Mouse (Mus musculus) heart, adult 2 months (tissue): ENCODE measurements around the gene Kcna5. TPM values are rescaled to one million over a fixed set of nuclear protein-coding genes. Genes with fewer than 3 reads are reported as not detected.

Source experiments
- DNase-seq, 2 experiments: peaks; one replicate each; pipeline ENCODE4 v3.0.0; 2021
- H3K27ac ChIP-seq: fragments of 200-600 bp; 2 replicates; pipeline ENCODE4 v1.8.1; 2022
- H3K27me3 ChIP-seq: fragments of 200-500 bp; 2 replicates; pipeline ENCODE4 v1.6.1; 2012; ENCODE audit warnings: mild to moderate bottlenecking, low read length, inconsistent platforms, mixed read lengths; ENCODE audit not compliant: control insufficient read depth, insufficient read depth
- H3K36me3 ChIP-seq: fragments of 200-500 bp; 2 replicates; pipeline ENCODE4 v1.6.1; 2012; ENCODE audit warnings: low read length, inconsistent platforms; ENCODE audit not compliant: control insufficient read depth, insufficient read depth
- H3K4me1 ChIP-seq: fragments of 200-500 bp; 2 replicates; pipeline ENCODE4 v1.6.1; 2011; ENCODE audit warnings: low read length; ENCODE audit not compliant: control insufficient read depth, insufficient read depth
- H3K4me3 ChIP-seq: fragments of 200-600 bp; 2 replicates; pipeline ENCODE4 v1.8.1; 2022
- H3K79me2 ChIP-seq: fragments of 200-500 bp; replicated peaks from 2 replicates; pipeline ENCODE4 v1.6.1; 2012; ENCODE audit warnings: mild to moderate bottlenecking, inconsistent platforms, low read length, moderate library complexity, mixed read lengths; ENCODE audit not compliant: control insufficient read depth, insufficient read depth
- H3K9ac ChIP-seq: fragments of 200-500 bp; 2 replicates; pipeline ENCODE4 v1.6.1; 2012; ENCODE audit warnings: low read depth, mild to moderate bottlenecking, control low read depth, inconsistent platforms, low read length, mixed read lengths
- CTCF ChIP-seq: fragments of 200-600 bp; IDR thresholded peaks from 2 replicates; pipeline ENCODE4 v1.8.1; 2022; ENCODE audit warnings: antibody characterized with exemption, mild to moderate bottlenecking, moderate library complexity
- EP300 ChIP-seq: fragments of 200-500 bp; IDR thresholded peaks from 2 replicates; pipeline ENCODE4 v1.6.1; 2011; ENCODE audit warnings: low read depth, low read length, control low read depth; ENCODE audit not compliant: insufficient read depth
- POLR2A ChIP-seq: fragments of 200-500 bp; IDR thresholded peaks from 2 replicates; pipeline ENCODE4 v1.6.1; 2011; ENCODE audit warnings: mild to moderate bottlenecking, low read depth, low read length, control low read depth; ENCODE audit not compliant: insufficient read depth
- WGBS: fragments of 180-500 bp; shearing (Covaris S2); methylation state at CpG from one replicate; pipeline ENCODE4 v1.1.7; 2018; 5-methylcytosine and 5-hydroxymethylcytosine counted together
- intact Hi-C: fragments of 180-260 bp; cut with DNase I; formaldehyde crosslinking; loops from one replicate; pipeline ENCODE4 v1.15.1; 2025
- long read RNA-seq: library from polyadenylated mRNA; stranded (forward); transcript quantifications from one replicate; pipeline ENCODE4 v2.0.0, GENCODE M21; 2021
- polyA plus RNA-seq: library from polyadenylated mRNA; depleted of rRNA; stranded (reverse); fragments of >200 nt; gene quantifications from 2 replicates; pipeline ENCODE4 v1.2.3, GENCODE M21; 2012; rRNA removed
- total RNA-seq, 2 experiments: library from RNA; stranded (reverse); gene quantifications; 2 replicates each; pipeline ENCODE4 v1.2.3; 2021

Gene Kcna5
- total RNA-seq: 10 to 100 TPM; 15.1 to 27.1 TPM
- polyA plus RNA-seq: 20.4 and 23.2 TPM in 2 replicates
- long read RNA-seq, transcript Kcna5-201 (1 exons, 2,862 nt): major isoform, 52 of 52 reads
- long read RNA-seq, partial matches to known transcripts: 0 of 52 reads
- long read RNA-seq, other reads (novel, unspliced or antisense): 0 of 52 reads

DNA sequence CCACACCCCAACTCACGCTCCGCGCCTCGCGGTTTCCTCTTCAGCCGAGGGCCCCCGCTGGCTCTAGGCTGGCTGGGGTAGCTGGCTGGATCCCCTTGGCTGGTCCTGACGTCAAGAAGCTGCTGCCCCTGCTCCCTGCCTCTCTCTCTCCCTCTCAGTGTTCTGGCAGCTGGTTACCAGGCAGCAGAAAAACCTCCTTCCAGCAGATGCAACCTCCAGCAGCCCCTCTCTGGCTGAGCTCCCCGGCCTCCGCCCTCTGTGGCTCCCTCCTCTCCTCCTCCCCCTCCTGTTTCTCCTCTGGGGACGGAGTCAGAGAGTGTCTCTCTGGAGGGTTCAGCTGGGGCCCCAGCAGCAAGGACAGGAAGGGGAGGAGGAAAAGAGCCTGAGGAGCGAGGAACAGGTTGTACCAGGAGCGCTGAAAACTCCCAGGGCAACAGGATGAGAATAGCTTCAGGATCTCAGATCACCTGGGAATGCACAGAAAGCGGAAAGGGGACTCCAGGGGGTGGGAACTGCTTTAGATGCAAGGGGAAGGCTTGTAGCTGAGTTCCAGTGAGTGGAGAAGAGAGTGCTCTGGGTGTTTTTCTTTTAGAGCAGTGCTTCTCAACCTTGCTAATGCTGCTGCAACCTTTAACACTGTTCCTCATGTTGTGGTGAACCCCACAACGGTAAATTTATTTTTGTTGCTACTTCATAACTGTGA, at the start of gene Kcna5:
Kcna5 (minus strand) TSS at position 205 of the 703 bp plus-strand sequence.
- peak; percentile 97 for TF ChIP-seq EP300
- peak; percentile 82 for TF ChIP-seq POLR2A
- no peak for TF ChIP-seq CTCF
- Histone ChIP-seq H3K79me2 (no peaks in the 10 kb centered on the region; the same call in 1 of the 2 replicates), H3K4me1 (peaks cover 16% of the 10 kb centered on the region), H3K9ac (peak within 1 kb of the TSS; percentile 88), H3K27ac (peak within 1 kb of the TSS; percentile 93), H3K27me3 (no peaks in the 10 kb centered on the region), H3K4me3 (peak within 1 kb of the TSS; percentile 51), H3K36me3 (peaks cover 9% of the 10 kb centered on the region; the same call in 1 of the 2 replicates)
- intact Hi-C loops: loop anchor here (2.0 kb wide), 2 partner anchors 33 to 373 kb away; no protein-coding TSS in a partner anchor
- DNase-seq: peak; percentile 77 to 85
- WGBS: 2% methylated on average over 15 of the region's 15 CpGs

DNA sequence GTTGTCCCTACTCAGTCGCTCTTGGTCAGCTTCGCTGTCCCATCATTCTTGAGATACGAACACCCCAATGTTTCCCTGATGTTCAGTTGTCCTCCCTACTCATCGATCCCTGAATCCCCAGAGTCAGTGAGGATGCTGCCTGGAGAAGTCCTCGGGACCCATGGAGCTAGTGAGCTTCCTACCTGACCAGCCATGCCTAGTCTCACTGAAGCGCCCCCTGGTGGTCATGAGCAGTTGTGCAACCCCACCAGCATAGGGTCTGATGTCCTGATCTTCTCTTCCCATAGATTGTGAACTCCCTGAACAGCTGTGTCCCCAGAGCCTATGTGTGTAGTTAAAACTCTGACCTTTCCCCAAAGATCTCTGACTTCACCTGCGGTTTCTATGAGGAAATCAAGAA, 47.9 kb upstream of the Kcna5 start:
- H3K36me3 ChIP-seq: no peaks in the 10 kb centered on the region
- intact Hi-C loops: no loop called here
- no peak overlapping the region for H3K27ac ChIP-seq
- no peaks in the 10 kb centered on the region for H3K27me3 ChIP-seq
- H3K79me2 ChIP-seq: no peaks in the 10 kb centered on the region
- H3K4me1 ChIP-seq: no peaks in the 10 kb centered on the region
- DNase-seq: peak; percentile 14 to 41
- 63% methylated on average over 7 of the region's 7 CpGs for WGBS
- H3K9ac ChIP-seq: no peak overlapping the region
- TF ChIP-seq POLR2A (no peak), EP300 (no peak), CTCF (peak; percentile 83)
- no peak overlapping the region for H3K4me3 ChIP-seq

DNA sequence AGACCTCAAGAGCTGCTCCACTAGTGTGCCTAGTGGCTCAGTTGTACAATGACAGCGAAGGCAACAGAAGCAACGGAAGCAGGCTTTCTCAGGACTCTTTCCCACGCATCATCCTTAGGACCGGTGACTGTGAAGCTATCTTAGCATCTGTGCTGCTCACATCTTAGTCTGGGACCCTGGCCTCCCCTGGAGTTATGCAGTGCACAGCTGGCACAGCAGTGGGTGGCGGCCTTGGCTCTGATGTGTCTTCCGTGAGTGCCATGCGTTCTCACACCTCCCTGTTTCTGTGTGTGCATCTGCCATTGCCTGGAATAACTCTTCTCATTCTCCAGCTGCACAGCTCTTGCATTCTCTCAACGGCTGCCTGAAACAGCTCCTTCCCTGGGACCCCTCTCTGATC, 46.4 kb upstream of the Kcna5 start:
- Histone ChIP-seq H3K27me3 (no peaks in the 10 kb centered on the region), H3K9ac (no peak overlapping the region), H3K36me3 (no peaks in the 10 kb centered on the region), H3K79me2 (no peaks in the 10 kb centered on the region), H3K4me1 (no peaks in the 10 kb centered on the region), H3K27ac (no peak overlapping the region), H3K4me3 (no peak overlapping the region)
- TF ChIP-seq EP300: no peak
- TF ChIP-seq POLR2A: no peak
- no peak for TF ChIP-seq CTCF
- no peak for DNase-seq
- 76% methylated on average over 8 of the region's 8 CpGs for WGBS
- intact Hi-C loops: no loop called here

DNA sequence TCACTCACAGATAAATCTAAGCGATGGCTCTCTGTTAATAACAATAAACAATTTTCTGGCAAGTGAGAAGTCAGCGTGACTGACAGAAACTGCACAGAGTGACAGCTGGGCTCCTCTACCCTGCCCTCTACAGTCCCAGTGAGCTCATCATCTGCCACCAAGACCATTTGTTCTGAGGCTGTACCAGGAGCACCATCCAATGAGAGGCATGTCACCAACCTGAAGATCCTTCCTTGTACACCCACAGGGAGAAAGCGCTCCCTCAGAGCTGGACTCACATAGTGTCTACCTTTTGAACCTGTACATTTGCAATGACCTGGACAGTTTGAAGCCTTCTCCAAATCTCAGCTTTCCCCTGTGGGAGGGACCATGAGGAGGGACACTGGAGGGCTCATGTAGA, 45.4 kb upstream of the Kcna5 start:
- TF ChIP-seq CTCF: no peak
- no peak for TF ChIP-seq EP300
- no peak for TF ChIP-seq POLR2A
- no peaks in the 10 kb centered on the region for H3K36me3 ChIP-seq
- no peak overlapping the region for H3K27ac ChIP-seq
- intact Hi-C loops: no loop called here
- no peak overlapping the region for H3K4me3 ChIP-seq
- H3K4me1 ChIP-seq: no peaks in the 10 kb centered on the region
- DNase-seq: no peak
- no peak overlapping the region for H3K9ac ChIP-seq
- H3K79me2 ChIP-seq: no peaks in the 10 kb centered on the region
- WGBS: 80% methylated on average over 3 of the region's 3 CpGs
- no peaks in the 10 kb centered on the region for H3K27me3 ChIP-seq

DNA sequence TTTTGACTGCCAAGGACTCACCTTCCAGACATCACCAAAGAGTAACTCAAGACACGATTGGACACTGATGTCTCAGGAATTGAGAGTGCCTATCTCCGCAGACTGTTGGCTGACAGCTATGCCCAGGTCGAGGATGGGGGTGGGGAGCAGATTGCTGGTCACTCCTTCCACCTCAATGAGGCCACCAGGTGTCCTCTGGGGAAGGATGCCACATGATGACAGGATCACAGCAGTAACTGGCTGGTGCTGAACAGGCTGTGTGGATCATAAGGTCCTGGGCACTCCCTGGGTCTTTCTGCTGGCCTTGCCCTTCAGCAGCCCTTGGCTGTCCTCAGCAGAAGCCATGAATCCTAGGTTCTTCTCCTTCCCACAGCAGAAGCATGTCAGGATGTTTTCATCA, 42.2 kb upstream of the Kcna5 start:
- H3K27ac ChIP-seq: no peak overlapping the region
- no peaks in the 10 kb centered on the region for H3K79me2 ChIP-seq
- no peak overlapping the region for H3K9ac ChIP-seq
- TF ChIP-seq EP300 (no peak), POLR2A (no peak), CTCF (no peak)
- no peaks in the 10 kb centered on the region for H3K27me3 ChIP-seq
- no peaks in the 10 kb centered on the region for H3K36me3 ChIP-seq
- no peak for DNase-seq
- no peaks in the 10 kb centered on the region for H3K4me1 ChIP-seq
- WGBS: 73% methylated on average over 3 of the region's 3 CpGs
- intact Hi-C loops: no loop called here
- H3K4me3 ChIP-seq: no peak overlapping the region

DNA sequence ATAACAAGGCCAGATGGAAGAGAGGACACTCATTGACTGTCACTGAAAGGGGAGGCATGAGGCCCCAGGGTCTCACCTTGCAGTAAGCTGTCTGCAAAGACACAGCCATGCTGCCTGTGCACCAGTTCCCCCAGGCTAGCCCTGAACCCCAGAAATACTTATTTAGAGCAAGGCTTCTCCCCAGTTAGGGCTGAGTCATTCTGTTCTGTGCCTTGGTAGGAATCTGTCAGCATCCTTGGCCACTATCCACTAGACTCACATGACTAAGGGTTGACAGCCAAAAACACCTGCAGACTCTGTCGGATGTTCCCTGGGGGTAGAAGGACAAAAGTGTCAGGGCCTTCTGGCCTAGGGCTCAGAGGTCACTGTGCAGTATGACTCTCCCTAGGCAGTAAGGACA, 41.4 kb upstream of the Kcna5 start:
- DNase-seq: no peak
- 55% methylated on average over 1 of the region's 1 CpGs for WGBS
- intact Hi-C loops: no loop called here
- Histone ChIP-seq H3K9ac (no peak overlapping the region), H3K4me1 (no peaks in the 10 kb centered on the region), H3K4me3 (no peak overlapping the region), H3K27ac (no peak overlapping the region), H3K27me3 (no peaks in the 10 kb centered on the region), H3K36me3 (no peaks in the 10 kb centered on the region), H3K79me2 (no peaks in the 10 kb centered on the region)
- TF ChIP-seq CTCF: no peak
- no peak for TF ChIP-seq EP300
- TF ChIP-seq POLR2A: no peak
